Mouse (Mus musculus) stomach, postnatal 0 days (tissue): ENCODE results near the gene Mrpl43.

Source experiments
- CTCF ChIP-seq: IDR thresholded peaks from 2 replicates; pipeline ENCODE4 v1.5.1; 2016; ENCODE audit warnings: antibody characterized with exemption, low read depth, mild to moderate bottlenecking, moderate library complexity
- EP300 ChIP-seq: optimal IDR thresholded peaks from 2 replicates; pipeline ENCODE3; 2016; ENCODE audit warnings: antibody characterized with exemption

DNA sequence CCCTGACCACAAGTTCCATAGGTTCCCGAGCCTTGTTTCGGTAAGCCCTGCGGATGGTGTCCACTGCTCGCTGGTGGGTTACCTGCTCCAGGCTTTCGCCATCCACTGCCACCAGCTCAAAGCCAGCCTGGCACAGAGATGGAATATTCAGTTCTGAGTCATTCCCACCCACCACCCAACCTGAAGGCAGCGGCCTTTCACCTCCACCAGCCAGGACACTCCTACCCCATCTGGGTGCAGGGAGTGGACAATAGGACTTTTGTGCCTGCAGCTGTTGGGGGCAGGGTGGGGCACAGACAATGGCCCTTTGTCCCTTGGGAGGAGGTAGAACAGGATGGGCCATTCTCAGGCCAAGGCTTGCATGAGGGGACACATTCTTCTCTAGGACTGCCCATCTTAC lies 21.6 kb upstream of the Mrpl43 start:
- no peak for TF ChIP-seq CTCF
- no peak for TF ChIP-seq EP300
